Comparison of ENCODE assay signal across 8 mouse cellular contexts in the genomic region with DNA sequence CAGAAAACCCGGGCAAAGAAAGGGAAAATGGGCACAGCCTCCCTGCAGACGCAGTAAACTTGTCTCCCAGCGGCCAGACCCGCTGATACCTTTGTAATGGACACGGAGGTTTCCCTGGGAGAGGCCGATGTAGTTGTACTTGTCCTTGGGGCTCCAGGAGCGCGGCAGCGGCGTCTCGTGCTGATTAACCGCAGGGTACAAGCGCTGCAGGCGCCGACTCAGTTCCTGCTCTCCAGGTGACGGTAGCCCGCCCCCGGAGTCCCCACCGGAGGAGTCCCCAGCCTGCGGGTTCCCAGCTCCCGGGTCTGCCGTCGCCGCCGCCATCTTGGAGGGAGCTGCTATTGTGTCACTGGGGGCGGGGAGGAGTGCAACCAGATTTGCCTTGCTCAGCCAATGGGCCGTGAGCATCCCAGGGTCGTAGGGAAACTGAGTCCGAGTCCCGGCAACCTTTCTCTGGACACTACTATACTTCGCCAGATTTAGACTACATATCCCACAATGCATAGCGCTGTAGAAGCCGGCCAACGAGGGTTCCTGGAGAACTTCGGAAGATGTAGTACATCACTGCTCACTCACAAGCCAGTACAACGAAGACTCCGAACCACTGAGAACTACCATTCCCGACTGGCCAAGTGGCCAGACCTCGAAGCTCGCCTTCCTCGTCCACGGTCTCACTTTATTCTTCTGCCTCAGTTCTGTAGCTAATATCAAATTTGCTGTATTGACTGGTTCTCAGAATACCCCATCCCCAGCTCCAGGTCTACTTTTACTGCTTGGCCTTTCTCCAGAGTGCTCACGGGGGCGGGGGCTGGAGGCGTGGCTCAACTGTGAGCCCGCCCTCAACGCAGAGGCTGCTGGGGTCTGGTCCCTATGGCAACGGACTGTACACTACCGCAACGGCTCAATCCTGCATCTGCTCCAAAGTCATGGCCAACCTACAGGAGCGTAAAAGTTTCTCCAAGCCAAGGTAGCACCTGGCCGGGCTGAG. TPM values are rescaled to one million over a fixed set of nuclear protein-coding genes. Genes with fewer than 3 reads are reported as not detected.
A peak's percentile ranks its signal among the peaks of the same experiment; 100 is the strongest.
DNase-seq lines count a peak whose midpoint lies in the region; ATAC-seq and TF ChIP-seq lines count a peak whose summit lies in the region.

Gene Ranbp10 (minus strand): TSS at position 490 of the 988 bp plus-strand sequence.
Gene Tsnaxip1 (plus strand): TSS at position 871 of the 988 bp plus-strand sequence.

- no peak for TF ChIP-seq EP300 in ES-Bruce4 (IDR thresholded peaks at IDR 0.05; ENCODE audit: insufficient read depth, low read depth, low read length)
- TF ChIP-seq EP300 in liver, postnatal 0 days (IDR thresholded peaks at IDR 0.05; ENCODE audit: low read depth), result peak; percentile 76

- peaks cover 5% of the 10 kb centered on the region; the same call in 1 of the 2 replicates for H3K36me3 ChIP-seq in ES-Bruce4 (ENCODE audit: control insufficient read depth, insufficient read depth, low read length, poor library complexity, severe bottlenecking)
- H3K36me3 ChIP-seq in forebrain, embryonic 13.5 days (ENCODE audit: poor library complexity, severe bottlenecking), result peaks cover 26% of the 10 kb centered on the region
- H3K36me3 ChIP-seq in liver, postnatal 0 days (replicated peaks; ENCODE audit: insufficient read depth, low read length), result peaks cover 30% of the 10 kb centered on the region
- peaks cover 14% of the 10 kb centered on the region; the same call in 1 of the 2 replicates for H3K36me3 ChIP-seq in neural tube, embryonic 14.5 days (ENCODE audit: control insufficient read depth, insufficient read depth, low read length)

- H3K9me3 ChIP-seq in ES-Bruce4 (replicated peaks; ENCODE audit: control insufficient read depth, insufficient read depth, low read length, poor library complexity, severe bottlenecking), result no peaks in the 10 kb centered on the region
- no peaks in the 10 kb centered on the region for H3K9me3 ChIP-seq in forebrain, embryonic 13.5 days (replicated peaks)
- no peaks in the 10 kb centered on the region for H3K9me3 ChIP-seq in liver, postnatal 0 days (ENCODE audit: low read length)
- no peaks in the 10 kb centered on the region for H3K9me3 ChIP-seq in neural tube, embryonic 14.5 days (ENCODE audit: control insufficient read depth, low read length)

- intact Hi-C loops in heart, postnatal 10 days (cut with DNase I), result no loop called here

- peak; percentile 98 for ATAC-seq in cerebellum, adult (ENCODE audit: insufficient number of reproducible peaks, low FRiP score, low TSS enrichment)
- peak; percentile 99 for ATAC-seq in forebrain, embryonic 13.5 days
- peak; percentile 95 for ATAC-seq in liver, postnatal 0 days
- ATAC-seq in neural tube, embryonic 14.5 days (ENCODE audit: low read depth), result peak; percentile 99

- no peak for TF ChIP-seq CTCF in ES-Bruce4 (IDR thresholded peaks at IDR 0.05; ENCODE audit: low read depth, low read length)
- no peak for TF ChIP-seq CTCF in liver, postnatal 0 days (IDR thresholded peaks at IDR 0.05; ENCODE audit: low read depth)

- WGBS in forebrain, embryonic 13.5 days, result under 1% methylated on average over 52 of the region's 52 CpGs
- WGBS in large intestine, adult 2 months, result under 1% methylated on average over 52 of the region's 52 CpGs
- under 1% methylated on average over 52 of the region's 52 CpGs for WGBS in liver, postnatal 0 days (ENCODE audit: insufficient replicate concordance)
- WGBS in neural tube, embryonic 14.5 days, result 0% methylated on average over 51 of the region's 52 CpGs

- peak within 1 kb of the TSS; percentile 81 for H3K4me3 ChIP-seq in ES-Bruce4 (ENCODE audit: low read depth, low read length)
- H3K4me3 ChIP-seq in forebrain, embryonic 13.5 days, result peak within 1 kb of the TSS; percentile 72
- peak within 1 kb of the TSS; percentile 98 for H3K4me3 ChIP-seq in liver, postnatal 0 days (ENCODE audit: low read depth, low read length)
- H3K4me3 ChIP-seq in neural tube, embryonic 14.5 days (ENCODE audit: low read depth, low read length), result peak within 1 kb of the TSS; percentile 98

- no peak within 1 kb of the TSS for H3K27ac ChIP-seq in ES-Bruce4 (ENCODE audit: insufficient read depth, low read length)
- peak within 1 kb of the TSS; percentile 54 for H3K27ac ChIP-seq in forebrain, embryonic 13.5 days
- H3K27ac ChIP-seq in liver, postnatal 0 days (ENCODE audit: low read depth), result peak within 1 kb of the TSS; percentile 97
- peak within 1 kb of the TSS; percentile 71 for H3K27ac ChIP-seq in neural tube, embryonic 14.5 days (ENCODE audit: low read depth, low read length)

- peak within 1 kb of the TSS; percentile 91 for H3K9ac ChIP-seq in ES-Bruce4 (ENCODE audit: low read depth, poor library complexity, severe bottlenecking)
- peak within 1 kb of the TSS; percentile 88 for H3K9ac ChIP-seq in forebrain, embryonic 13.5 days
- H3K9ac ChIP-seq in liver, postnatal 0 days (replicated peaks), result peak within 1 kb of the TSS; percentile 97
- H3K9ac ChIP-seq in neural tube, embryonic 14.5 days (replicated peaks; ENCODE audit: low read depth, low read length), result peak within 1 kb of the TSS; percentile 92

- H3K4me1 ChIP-seq in ES-Bruce4 (ENCODE audit: control insufficient read depth, insufficient read depth, low read length), result no peaks in the 10 kb centered on the region
- H3K4me1 ChIP-seq in forebrain, embryonic 13.5 days, result peaks cover 22% of the 10 kb centered on the region
- H3K4me1 ChIP-seq in liver, postnatal 0 days (ENCODE audit: insufficient read depth), result peaks cover 13% of the 10 kb centered on the region
- H3K4me1 ChIP-seq in neural tube, embryonic 14.5 days (ENCODE audit: control insufficient read depth, insufficient read depth, low read length), result peaks cover 10% of the 10 kb centered on the region

- H3K4me2 ChIP-seq in forebrain, embryonic 13.5 days, result peak within 1 kb of the TSS; percentile 89
- H3K4me2 ChIP-seq in liver, postnatal 0 days (ENCODE audit: low read depth, low read length), result peak within 1 kb of the TSS; percentile 80
- peak within 1 kb of the TSS; percentile 96 for H3K4me2 ChIP-seq in neural tube, embryonic 14.5 days (ENCODE audit: low read depth, low read length)

- H3K27me3 ChIP-seq in ES-Bruce4 (ENCODE audit: control insufficient read depth, insufficient read depth, low read length, poor library complexity, severe bottlenecking), result no peaks in the 10 kb centered on the region
- H3K27me3 ChIP-seq in forebrain, embryonic 13.5 days, result no peaks in the 10 kb centered on the region
- H3K27me3 ChIP-seq in liver, postnatal 0 days (ENCODE audit: insufficient read depth, low read length), result no peaks in the 10 kb centered on the region
- H3K27me3 ChIP-seq in neural tube, embryonic 14.5 days (ENCODE audit: control insufficient read depth, insufficient read depth, low read length), result no peaks in the 10 kb centered on the region; the same call in 1 of the 2 replicates

- TF ChIP-seq POLR2A in ES-Bruce4 (IDR thresholded peaks at IDR 0.05; ENCODE audit: insufficient read depth, low read length), result peak; percentile 45

- DNase-seq in heart, postnatal 10 days, result peak; percentile 98 to 99
- peak; percentile 95 for DNase-seq in large intestine, adult 2 months (ENCODE audit: low read depth, low spot score)
- DNase-seq in liver, postnatal 0 days, result peak; percentile 95
- DNase-seq in testis, postnatal 10 days (ENCODE audit: low spot score), result peak; percentile 95

RNA-seq across cellular contexts. Expression of gene Ranbp10, which starts in this region (rescaled TPM):
- 17.1 and 18.5 TPM in 2 replicates for polyA plus RNA-seq in ES-Bruce4 (2011; ENCODE audit: insufficient read depth, insufficient read length, low read depth, missing spikeins)
- polyA plus RNA-seq in forebrain, embryonic 13.5 days (2015; fragmentation: Nextera tagmentation; extraction: Ambion mirVana), result 14.2 and 14.7 TPM in 2 replicates
- 10 to 100 TPM; 24.2 to 24.5 TPM for total RNA-seq in heart, postnatal 10 days (2021)
- 13.9 and 20.0 TPM in 2 replicates for polyA plus RNA-seq in large intestine, adult 2 months (2012; rRNA removed)
- 18.9 and 20.9 TPM in 2 replicates for polyA plus RNA-seq in liver, postnatal 0 days (2015; fragmentation: Nextera tagmentation; extraction: Ambion mirVana)
- polyA plus RNA-seq in neural tube, embryonic 14.5 days (2014; fragmentation: Nextera tagmentation; extraction: Ambion mirVana), result 13.6 and 14.7 TPM in 2 replicates

RNA-seq across cellular contexts. Expression of gene Tsnaxip1, which starts in this region (rescaled TPM):
- 0.33 TPM in 1 of 2 replicates, not detected in the other for polyA plus RNA-seq in ES-Bruce4 (2011; ENCODE audit: insufficient read depth, insufficient read length, low read depth, missing spikeins)
- 0.43 and 1.00 TPM in 2 replicates for polyA plus RNA-seq in forebrain, embryonic 13.5 days (2015; fragmentation: Nextera tagmentation; extraction: Ambion mirVana)
- total RNA-seq in heart, postnatal 10 days (2021), result not detected
- polyA plus RNA-seq in large intestine, adult 2 months (2012; rRNA removed), result not detected in 2 replicates
- polyA plus RNA-seq in liver, postnatal 0 days (2015; fragmentation: Nextera tagmentation; extraction: Ambion mirVana), result not detected in 2 replicates
- 0.26 and 0.28 TPM in 2 replicates for polyA plus RNA-seq in neural tube, embryonic 14.5 days (2014; fragmentation: Nextera tagmentation; extraction: Ambion mirVana)
